Mouse (Mus musculus) heart, postnatal 4 days (tissue): ENCODE results near the gene Kcnk5. TPM values are rescaled to one million over a fixed set of nuclear protein-coding genes. Genes with fewer than 3 reads are reported as not detected.

Experiments used
- DNase-seq: peaks from one replicate; pipeline ENCODE4 v3.0.0; 2021
- total RNA-seq, 2 experiments: library from RNA; stranded (reverse); gene quantifications; 2 replicates each; pipeline ENCODE4 v1.2.3; 2021

Gene Kcnk5
- total RNA-seq, 2 experiments from 2014 or later, result 1.3 to 1.7 TPM

GRCm38 (mm10) chr14:20165413-20165812 is 16.2 kb downstream of the Kcnk5 start:
- peak; percentile 73 for DNase-seq

DNA sequence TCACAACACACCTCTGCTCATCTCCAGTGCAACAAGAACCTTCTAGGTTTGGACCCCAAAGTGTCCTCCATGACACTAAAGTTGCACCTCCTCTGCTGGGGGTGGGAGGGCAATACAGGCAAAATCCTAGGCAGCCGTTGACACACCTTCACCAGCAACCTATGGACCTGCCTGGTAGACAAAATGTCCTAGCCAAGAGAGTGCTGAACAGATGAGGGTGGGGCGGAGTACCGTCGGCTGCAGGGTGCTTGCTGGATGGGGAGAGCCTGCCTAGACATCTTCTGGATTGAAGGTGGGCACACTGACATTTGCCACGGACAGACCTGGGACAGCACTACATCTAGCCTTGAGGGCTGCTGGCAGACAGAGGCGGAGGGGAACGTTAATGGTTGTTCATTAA is 17.2 kb downstream of the Kcnk5 start:
- DNase-seq, result no peak

GRCm38 (mm10) chr14:20162686-20163085 is 18.9 kb downstream of the Kcnk5 start:
- DNase-seq, result peak; percentile 23

DNA sequence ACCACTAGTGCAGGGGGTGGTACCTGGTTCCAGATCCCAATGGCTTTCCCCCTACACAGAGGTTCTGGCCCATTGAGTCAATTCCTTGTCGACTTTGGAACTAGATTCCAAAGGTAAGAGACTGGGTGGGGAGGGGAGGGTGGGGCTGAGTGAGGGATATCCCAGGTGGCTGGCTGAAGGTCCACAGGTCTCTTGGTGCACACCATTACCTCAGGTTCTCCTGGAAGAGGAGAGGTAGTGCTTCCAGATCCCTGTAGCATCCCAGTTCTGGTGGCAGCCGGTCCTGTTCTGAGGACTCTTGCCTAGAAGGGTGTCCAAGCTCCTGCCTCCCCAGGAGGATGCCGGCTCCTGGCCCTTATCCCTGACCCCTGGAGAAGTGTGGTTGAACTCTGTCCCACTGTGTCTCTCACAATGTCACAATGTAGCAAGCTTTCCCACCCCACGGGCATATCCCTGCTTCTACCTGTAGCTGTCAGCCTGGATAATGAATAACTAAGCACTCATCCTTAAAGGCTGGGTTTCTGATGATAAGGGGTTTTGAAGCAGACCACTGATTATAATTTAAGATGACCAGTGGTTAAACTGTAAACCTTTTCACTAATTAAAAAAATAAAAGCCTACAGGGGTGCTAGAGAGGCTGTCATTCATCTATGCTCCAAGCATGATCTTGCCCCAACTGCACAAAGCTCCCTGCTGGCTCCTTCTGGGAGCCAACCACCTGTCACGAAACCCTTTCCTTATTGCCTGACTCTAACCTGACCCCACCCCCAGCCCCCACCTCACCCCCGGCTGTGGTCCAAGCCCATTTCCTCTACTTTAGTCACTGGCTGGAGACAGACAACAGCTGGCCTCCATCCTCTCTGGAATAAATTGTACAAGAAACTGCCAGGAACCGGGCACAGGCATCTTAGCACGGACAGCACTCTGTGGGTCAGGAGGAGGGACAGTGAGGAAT is 22.6 kb downstream of the Kcnk5 start:
- DNase-seq, result peak; percentile 18

GRCm38 (mm10) chr14:20157595-20157994 is 24.0 kb downstream of the Kcnk5 start:
- no peak for DNase-seq

DNA sequence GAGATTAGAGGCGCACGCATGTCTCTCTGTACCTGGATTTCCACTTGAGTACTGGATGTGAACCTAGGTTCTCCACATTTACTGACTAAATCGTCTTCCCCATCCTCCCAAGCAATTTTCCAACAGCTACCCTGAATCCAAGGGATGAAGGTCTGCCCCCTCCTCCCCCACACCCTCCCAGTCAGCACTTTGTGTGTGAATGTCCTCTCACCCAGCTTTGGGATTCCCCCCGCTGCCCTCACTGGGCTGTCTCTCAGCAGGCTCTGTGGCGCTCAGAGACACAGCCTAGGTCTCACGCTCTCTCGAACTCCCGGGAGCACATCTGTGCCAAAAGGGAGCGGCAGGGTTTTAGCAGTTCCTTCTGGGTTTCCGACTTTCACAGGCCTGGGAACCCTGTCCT is 25.9 kb downstream of the Kcnk5 start:
- DNase-seq, result no peak

GRCm38 (mm10) chr14:20154937-20155336 is 26.7 kb downstream of the Kcnk5 start:
- DNase-seq, result no peak

GRCm38 (mm10) chr14:20154245-20154644 is 27.4 kb downstream of the Kcnk5 start:
- no peak for DNase-seq

DNA sequence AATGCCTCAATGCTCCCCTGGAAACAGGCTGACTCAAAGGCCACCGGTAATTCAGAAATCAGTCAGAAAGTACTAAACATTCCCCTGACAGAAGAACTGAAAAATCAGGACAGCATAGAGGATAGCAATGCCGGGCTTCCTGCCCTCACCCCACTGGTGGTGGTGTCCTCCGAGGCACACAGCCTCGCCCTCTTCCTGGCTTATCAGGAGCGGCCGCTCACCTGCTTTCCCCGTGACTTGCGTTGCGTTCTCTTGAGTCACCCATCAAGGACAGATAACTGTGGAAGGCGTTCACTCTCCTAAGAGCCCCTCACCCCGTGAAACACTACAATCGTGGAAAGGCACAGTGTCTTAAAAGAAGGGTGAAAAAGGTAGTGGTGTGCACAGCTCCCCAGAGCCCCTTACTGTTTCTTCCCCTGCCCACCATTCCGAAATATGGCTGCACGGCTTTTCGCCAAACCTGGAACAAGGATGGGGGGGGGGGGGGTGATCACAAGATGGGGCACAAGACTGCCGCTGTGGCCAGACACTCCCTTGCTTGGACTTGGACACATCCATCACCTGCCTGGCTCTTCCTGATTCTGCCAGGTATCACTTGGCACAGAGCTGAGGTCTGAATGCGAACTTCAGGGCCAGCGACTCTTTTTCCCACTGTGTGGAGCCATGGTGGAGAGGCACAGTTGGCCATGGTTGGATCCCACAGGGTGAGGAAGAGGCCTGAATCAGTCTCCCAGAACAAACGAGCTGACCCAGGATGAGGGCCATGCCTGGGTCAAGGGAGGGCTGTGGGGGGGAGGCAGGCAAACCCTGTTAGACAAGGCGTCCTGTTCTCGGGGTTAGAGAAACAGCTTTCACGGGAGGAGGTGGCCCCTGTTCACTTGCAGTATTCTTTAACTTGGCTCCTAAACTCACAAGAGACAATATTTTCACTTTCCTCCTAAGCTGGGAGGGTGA is 32.2 kb downstream of the Kcnk5 start:
- no peak for DNase-seq

GRCm38 (mm10) chr14:20148514-20148913 is 33.1 kb downstream of the Kcnk5 start:
- DNase-seq, result no peak

- no peak for DNase-seq
Observed at GRCm38 (mm10) chr14:20147854-20148253, 33.8 kb downstream of the Kcnk5 start.

- DNase-seq, result no peak
Observed at GRCm38 (mm10) chr14:20144093-20144492, 37.5 kb downstream of the Kcnk5 start.

DNA sequence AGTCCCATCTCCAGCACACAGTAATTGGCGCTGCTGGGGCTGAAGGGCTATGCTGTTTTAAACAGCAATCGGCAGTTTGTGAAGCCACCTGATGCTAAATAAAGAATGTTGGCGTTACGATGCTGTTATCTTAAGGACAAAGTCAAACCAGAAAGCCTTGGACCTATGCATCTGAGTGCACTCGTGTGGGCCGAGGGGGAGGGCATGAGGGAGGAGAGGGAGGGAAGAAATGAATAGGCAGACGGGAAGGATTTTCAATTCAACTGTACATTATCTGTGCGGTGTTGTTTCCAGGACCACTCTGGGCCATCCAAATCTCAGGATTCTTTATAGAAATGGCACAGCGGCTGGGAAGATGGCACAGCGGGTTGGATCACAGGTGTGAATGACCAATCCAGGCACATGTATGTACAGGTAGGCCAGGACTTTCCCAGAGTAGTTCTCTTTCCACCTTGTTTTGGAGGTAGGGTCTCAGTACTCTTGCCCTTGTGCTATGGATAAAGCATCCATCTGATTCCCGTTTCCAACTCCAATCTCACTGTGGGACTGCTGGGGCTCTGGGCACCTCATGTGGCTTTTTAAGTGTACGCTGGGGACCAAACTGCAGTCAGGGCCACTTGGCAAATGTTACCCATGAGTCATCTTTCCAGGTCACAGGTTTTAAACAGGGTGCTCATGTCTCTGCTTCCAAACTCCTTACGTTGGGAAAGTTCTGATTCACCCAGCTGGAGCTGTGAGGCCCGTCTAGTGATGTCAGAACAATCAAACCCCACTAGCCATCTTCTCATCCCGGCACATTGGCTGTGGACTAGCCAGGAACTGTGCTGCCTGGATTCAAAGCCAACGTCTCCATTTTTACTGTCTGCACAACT is 42.9 kb downstream of the Kcnk5 start, which contains the start of gene Saysd1:
Gene Saysd1 (minus strand): TSS at position 51 of the 872 bp plus-strand sequence.
- DNase-seq, result no peak

GRCm38 (mm10) chr14:20134965-20135671 is 46.5 kb downstream of the Kcnk5 start:
- no peak for DNase-seq

DNA sequence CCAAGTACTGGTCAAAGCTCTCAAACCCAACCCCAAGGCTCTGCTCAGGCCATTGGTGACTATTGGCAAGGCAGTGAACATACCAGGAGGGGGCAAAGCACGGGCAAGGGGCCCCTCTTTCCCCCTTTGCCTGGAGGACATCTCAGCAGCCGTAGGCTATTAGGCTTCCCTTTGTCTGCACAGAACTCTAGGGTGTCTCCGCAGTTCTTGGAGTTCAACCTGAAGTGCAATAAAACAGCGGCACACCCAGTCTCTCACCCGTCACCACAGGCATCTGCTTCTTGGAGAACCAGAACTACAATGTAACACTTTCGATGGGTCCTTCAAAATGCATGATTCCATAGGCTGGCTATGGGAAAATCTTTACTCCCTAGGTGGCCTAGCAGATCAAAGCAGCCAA is 53.4 kb downstream of the Kcnk5 start:
- DNase-seq, result no peak

- DNase-seq, result no peak
Observed at GRCm38 (mm10) chr14:20127406-20128087, 54.1 kb downstream of the Kcnk5 start.

GRCm38 (mm10) chr14:20120868-20121267 is 60.7 kb downstream of the Kcnk5 start:
- DNase-seq, result no peak

DNA sequence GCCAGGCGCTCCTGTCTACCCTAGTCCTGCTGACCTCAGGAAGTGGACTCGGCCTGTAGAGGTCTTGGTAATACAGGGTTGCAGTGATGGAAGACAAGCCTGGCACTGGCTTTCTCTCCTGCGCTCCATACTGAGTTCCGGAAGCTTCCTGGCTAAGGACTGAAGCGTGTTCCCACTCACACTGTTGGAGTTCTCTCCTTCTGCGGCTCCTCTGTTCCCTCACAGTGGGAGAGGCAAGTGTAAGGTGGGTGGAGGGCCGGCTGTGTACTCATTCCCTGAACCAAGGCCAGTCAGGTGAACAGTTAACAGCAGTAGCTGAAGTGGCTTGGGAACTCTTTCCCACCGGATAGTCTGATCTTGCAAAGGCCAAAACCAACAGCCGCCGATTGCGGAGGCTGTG is 61.6 kb downstream of the Kcnk5 start:
- DNase-seq, result no peak

DNA sequence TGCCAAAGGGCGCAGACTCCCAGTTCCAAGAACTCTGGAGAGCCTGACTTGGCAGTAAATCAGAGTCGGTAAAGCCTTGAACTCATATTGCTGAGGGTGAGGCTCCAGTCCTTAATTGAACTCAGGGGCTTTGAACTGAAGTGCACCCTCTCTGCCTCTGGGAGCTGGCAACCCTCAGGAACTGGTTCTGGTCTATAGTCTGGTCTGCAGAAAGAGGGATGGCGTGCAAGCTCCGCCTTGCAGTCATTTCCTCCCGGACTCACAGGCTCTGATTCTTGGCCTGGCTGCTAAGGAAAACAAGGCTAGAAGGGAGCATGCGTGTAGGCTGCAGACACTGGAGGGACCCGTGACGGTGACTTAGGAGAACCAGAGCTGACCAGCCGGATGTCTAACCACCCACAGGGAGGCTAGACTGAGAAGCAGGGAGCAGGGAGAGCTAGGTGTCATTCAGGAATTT is 65.4 kb downstream of the Kcnk5 start:
- peak; percentile 17 for DNase-seq

DNA sequence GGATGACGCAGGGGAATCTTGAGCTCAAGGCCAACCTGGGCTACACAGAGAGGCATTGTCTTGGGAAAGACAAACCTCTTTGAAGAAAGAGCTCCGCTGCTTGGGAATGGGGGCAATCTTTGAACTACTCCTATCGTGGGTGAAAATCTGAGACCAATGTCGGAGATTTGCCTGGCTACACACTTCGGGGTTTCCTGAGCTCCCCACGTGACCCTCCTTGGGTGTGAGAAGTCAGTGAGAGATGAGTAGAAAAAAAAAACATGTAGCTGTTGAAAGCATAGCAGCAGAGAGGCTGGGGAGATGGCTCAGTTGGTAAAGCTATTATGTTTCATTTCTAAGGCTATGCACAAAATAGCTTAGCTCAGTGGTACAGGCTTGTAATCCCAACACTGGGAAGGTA is 66.7 kb downstream of the Kcnk5 start:
- no peak for DNase-seq

DNA sequence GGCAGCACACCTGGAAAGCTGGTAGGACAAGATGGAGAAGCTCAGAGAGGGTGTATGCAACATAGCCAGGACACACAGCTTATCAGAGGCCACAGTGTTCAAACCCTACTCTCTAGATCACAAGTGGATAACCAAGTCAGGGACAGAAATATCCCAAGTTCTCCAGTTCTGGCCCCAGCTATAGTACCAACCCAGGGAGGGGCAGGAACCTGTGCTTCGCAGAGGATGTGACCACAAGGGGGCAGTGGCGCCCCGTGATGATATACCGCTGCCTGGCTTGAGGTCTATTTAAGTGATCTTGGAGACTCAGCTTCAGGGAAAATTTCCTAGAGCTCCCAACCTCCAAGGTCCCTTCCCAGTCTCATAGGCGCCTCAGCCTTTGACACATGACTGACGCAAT is 67.6 kb downstream of the Kcnk5 start:
- peak; percentile 91 for DNase-seq
